Mouse (Mus musculus) left cerebral cortex, postnatal 25 days (tissue): ENCODE measurements around the gene Sox8. TPM values are rescaled to one million over a fixed set of nuclear protein-coding genes. Genes with fewer than 3 reads are reported as not detected.
A peak's percentile ranks its signal among the peaks of the same experiment; 100 is the strongest.

Source experiments
- DNase-seq, 2 experiments: peaks; one replicate each; pipeline ENCODE4 v3.0.0; 2022; ENCODE audit warnings: low spot score in 2 of 2, mixed read lengths in 1 of 2
- intact Hi-C: fragments of 180-260 bp; cut with DNase I; formaldehyde crosslinking; loops from one replicate; pipeline ENCODE4 v1.15.1; 2025
- total RNA-seq, 2 experiments: library from RNA; stranded (reverse); gene quantifications; 2 replicates each; pipeline ENCODE4 v1.2.3; 2021

The Sox8 gene
- total RNA-seq = 10 to 100 TPM; 52.1 to 55.3 TPM

GRCm38 (mm10) chr17:25570648-25571452 is at the start of gene Sox8:
Sox8 (minus strand) TSS chr17:25570686.
- DNase-seq = peak; percentile 93 to 94
- intact Hi-C loops = loop anchor here (2.0 kb wide), 1 partner anchor 52 kb away; no protein-coding TSS in a partner anchor

DNA sequence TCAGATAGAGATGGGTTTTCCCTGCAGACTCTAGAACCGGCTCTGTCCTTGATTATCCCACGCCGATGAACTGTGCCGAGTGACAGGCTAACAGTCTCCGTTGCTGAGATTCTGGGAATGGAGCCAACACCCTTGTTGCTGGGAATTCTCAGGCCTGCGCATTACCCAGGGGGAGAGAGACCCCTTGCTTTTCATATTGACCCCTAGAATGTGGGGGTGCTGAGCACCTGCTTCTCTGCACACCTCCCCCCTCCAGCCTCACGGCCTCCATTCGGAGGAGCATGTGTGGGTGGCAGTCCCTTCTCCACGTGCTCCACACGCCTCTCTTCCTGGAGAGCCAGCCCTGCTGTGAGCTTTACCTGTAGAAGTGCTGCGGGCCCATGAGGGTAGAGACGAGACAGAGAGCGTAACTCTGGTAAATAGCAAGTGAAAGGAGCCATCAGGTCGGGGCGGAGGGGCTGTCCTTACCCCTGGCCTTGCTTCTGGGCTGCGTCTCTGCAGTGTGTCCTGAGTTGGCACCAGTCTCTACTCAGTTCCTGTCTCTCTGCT is 48.1 kb upstream of the Sox8 start:
- peak; percentile 74 to 83 for DNase-seq
- intact Hi-C loops = no loop called here

DNA sequence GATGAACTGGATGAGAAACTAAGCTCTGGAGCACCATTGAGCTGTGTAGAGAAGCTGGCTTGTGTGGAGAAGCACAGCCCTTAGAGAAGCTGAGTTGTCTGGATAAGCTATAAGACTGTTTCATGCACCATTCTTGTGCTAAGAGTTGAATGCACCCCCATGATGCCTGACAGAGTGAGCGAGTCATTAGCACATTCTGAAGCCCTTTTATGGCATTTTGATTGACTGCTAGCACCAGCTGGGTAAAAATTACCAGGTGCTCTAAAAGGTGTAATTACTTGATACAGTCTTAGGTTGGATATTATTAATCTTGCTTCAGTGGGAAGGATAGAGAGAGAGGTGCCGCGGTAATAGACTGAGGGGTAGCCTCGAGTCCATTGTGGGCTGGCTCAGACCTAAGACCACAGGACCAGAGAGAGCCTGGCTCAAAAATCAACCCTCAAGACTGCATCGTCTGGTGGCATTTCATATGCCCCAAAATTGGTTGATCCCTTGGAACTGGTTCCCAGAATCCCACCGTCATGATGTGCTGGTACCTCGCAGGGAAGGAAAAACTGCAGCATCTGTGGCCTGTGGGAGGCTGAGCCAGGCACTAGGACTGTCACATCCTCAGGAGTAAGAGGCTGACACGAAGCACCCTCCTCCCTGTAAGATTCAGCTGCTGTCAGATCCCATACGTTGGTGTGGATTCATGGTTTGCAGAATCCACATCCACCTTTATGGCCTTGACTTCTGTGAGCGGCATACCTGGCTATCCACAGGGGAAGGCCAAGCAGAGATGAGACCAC is 44.4 kb upstream of the Sox8 start:
- intact Hi-C loops = no loop called here
- DNase-seq = peak in 1 of 2 experiments; percentile 69

DNA sequence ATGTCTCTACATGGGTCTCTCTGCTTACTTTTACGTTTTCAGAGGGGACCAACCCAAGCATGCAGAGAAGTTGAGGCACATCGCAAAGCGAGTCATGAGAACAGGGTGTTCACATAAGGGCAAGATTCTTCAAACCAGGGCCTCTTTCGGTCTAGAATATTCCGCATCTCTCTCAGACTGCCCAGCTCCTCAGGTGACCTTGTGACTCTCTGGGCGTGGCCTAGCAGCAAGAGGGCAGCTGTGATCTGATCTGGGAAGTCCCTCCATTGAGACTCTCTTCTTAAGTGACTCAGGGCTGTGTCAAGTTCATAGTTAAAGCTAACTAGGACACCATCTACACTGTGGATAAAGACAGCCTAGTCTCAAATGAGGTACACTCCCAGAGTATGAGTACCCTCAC is 42.8 kb upstream of the Sox8 start:
- DNase-seq = no peak
- intact Hi-C loops = no loop called here

DNA sequence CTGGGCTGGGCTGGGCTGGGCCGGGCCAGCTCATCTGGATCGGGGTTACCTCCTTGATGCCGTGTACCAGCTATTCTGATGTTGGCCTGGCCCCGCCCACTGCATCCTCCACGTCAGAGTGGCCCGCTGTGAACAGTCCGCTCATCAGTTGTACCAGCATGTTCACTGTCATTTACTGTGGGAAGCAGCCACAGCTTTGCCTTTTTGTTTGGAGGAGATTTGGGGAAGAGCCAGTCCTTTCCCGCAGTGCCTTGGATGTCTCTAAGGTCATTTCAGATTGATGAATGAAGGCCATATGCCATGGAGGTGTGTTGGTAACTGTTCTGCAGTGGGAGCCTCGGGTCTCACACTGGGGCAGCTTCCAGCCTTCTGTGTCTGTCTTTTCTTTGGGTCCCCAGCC is 42.1 kb upstream of the Sox8 start:
- DNase-seq = no peak
- intact Hi-C loops = no loop called here

- peak in 1 of 2 experiments; percentile 50 for DNase-seq
- intact Hi-C loops = no loop called here
These were observed 39.7 kb upstream of the Sox8 start for GRCm38 (mm10) chr17:25610151-25610550.

- no peak for DNase-seq
These were observed 39.0 kb upstream of the Sox8 start for GRCm38 (mm10) chr17:25609506-25609828.

GRCm38 (mm10) chr17:25608821-25609505 is 38.5 kb upstream of the Sox8 start:
- intact Hi-C loops = no loop called here
- no peak for DNase-seq

More at GRCm38 (mm10) chr17:25609506-25609828, 39.0 kb upstream of the Sox8 start:
- intact Hi-C loops = no loop called here

- peak in 1 of 2 experiments; percentile 68 for DNase-seq
- intact Hi-C loops = no loop called here
These were observed 37.8 kb upstream of the Sox8 start for GRCm38 (mm10) chr17:25608137-25608785.

DNA sequence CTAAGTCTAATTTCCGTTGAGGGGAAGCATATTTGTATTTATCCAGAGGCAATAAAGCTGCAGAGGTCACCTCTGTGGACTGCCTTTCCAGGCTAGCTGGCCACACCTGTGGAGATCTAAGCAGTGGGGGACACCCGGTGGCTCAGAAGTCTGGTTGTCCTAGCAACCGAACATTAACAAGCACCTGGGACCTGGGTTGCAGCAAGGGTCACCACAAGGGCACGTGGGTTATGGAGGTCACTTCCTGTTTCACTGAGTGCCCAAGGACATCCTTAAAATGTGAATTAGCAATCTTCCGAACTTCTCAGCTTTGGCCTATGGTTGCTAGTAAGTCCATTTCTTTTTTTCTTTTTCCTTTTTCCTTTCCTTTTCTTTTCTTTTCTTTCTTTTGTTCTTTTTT is 33.7 kb upstream of the Sox8 start:
- DNase-seq = no peak

GRCm38 (mm10) chr17:25602366-25602765 is 31.9 kb upstream of the Sox8 start:
- intact Hi-C loops = no loop called here
- DNase-seq = peak in 1 of 2 experiments; percentile 61

More for the DNA sequence above, 33.7 kb upstream of the Sox8 start:
- intact Hi-C loops = no loop called here

GRCm38 (mm10) chr17:25597537-25597936 is 27.1 kb upstream of the Sox8 start:
- DNase-seq = peak in 1 of 2 experiments; percentile 38
- intact Hi-C loops = no loop called here

DNA sequence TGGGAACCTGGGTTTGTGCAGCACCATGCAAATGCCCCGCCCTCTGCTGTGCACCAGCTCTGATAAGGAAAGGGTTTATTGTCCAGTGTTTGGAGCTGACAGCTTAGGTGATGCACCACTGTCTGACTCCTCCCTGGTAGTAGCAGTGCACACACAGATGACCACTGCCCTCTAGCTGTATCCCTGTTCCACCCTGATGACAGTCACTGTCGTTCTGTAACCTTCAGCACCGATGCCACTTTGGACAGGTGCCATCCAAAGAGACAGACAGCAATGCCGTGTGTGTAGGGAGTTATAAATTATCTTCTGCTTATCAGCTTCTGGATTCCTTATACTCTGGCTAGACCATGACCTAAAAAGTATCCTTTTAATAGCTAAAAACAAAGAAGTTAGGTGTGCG is 25.0 kb upstream of the Sox8 start:
- intact Hi-C loops = no loop called here
- DNase-seq = no peak

- DNase-seq = no peak
- intact Hi-C loops = no loop called here
These were observed 23.1 kb upstream of the Sox8 start for GRCm38 (mm10) chr17:25593411-25594261.

DNA sequence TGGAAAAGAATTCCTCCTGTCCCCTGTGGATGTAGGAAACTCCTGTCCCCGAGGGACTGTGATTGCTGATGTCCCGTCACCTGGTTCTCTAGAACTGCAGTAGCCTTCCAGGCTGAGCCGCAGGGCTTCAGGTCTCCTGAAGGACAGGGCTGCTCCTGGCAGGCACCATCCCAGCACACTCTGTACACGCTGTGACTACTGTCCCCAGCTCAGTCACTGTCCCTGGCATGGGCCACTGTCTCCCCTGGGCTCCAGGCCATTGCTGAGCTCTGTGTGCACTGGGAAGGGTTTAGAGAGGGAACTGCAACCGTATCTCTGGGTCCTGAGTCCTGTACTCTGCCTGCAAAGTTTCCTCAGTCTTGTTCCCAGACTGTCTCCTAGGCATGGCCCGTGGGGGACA is 21.9 kb upstream of the Sox8 start:
- intact Hi-C loops = no loop called here
- DNase-seq = no peak

DNA sequence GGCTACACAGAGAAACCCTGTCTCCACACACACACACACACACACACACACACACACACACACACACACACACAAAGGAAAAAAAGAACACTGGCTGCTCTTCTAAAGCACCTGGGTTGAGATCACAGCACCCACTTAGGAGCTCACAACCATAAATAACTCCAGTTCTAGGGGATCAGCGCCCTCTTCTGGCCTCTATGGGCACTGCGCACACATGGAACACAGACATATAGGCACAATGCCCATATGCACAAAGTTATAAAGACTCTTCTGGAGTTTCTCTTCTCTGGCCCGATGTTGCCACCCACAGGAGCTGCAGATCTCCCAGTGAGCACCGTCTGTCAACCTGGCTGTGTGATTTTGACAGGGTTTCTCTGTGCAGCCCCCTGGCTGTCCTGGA is 20.5 kb upstream of the Sox8 start:
- intact Hi-C loops = no loop called here
- DNase-seq = no peak

DNA sequence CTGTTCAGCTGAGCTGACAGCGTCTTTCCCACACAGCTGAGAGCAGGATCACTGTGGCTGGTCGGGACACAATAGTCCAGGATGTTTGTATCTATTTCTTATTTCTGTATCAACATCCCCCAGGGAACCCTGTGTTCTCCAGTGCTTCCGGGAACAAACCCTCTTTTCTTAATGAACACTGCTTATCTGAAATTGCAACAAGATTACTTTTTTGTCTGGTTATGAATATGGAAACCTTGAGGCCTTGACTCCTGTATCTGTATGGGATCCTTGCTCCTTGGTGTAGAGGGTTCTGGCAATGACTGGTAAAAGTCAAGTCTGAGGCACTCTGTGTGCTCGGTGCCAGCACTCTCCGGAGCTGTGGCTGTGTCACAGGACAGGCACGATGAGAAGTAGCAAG is 19.6 kb upstream of the Sox8 start:
- intact Hi-C loops = no loop called here
- DNase-seq = no peak

GRCm38 (mm10) chr17:25584646-25585045 is 14.2 kb upstream of the Sox8 start:
- intact Hi-C loops = no loop called here
- DNase-seq = no peak

DNA sequence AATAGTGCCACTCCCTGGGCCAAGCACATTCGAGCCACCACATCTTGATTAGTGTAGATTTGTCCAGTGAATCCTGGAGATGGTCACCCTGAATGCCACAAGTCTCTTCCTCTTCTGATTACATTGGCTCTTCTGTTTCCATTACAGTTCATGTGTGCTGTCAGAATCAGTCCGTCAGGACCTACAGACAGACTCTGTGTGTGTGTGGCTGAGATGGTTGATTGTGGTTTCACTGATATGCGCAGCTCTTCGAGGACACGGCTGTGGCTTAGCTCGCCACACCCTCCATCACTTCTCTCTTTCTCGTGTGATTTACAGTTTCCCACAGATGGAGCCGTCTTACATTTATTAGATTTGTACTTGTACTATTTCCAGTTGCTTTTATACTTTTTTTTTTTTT is 13.4 kb upstream of the Sox8 start:
- intact Hi-C loops = no loop called here
- DNase-seq = no peak
